Mouse (Mus musculus): ENCODE results near the gene Ywhae. TPM values are rescaled to one million over a fixed set of nuclear protein-coding genes. Genes with fewer than 3 reads are reported as not detected.
"Not testable (repeated sequence)": the region's sequence is repeated elsewhere in the genome, so short reads cannot be mapped to it uniquely, and the experiment has no call there.

Ywhae gene
- 662 and 701 TPM in 2 replicates for polyA plus RNA-seq (2011; ENCODE audit: insufficient read length, low read depth, missing spikeins)

DNA sequence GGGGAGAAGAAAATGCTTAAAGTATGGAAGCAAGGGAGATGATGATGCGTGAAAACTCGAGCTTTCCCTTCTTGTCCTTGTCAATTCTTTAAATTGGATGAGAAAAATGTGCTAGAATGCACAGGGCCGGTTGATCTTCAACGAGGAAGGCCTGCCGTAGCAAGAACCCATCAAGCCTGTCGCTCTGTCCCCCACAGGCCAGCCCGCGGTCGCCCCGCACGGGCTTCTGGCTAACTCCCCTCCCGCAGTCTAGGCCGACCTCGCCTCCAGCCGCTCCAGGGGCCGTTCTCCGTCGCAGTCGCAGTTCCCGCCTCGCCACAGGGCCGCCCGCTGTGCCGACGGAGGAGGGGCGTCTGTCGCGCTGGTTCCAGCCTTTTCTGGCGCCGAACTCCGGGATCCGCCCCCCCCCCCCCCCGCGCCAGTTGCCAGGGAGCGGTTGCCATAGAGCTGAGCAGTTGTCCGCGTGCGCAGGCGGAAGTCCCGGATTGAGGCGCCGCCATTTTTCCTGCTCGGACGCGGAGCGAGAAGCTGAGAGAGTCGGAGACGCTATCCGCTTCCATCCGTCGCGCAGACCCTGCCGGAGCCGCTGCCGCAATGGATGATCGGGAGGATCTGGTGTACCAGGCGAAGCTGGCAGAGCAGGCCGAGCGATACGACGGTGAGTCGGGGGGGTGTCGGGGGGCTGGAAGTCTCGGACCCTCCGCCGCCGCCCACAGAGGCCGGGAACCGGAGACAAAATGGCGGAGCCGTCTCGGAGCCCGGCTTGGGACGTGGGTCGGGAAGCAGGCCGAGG lies at the start of gene Ywhae:
Gene Ywhae (plus strand): TSS at position 436 of the 793 bp plus-strand sequence.
- peak within 1 kb of the TSS; percentile 81 for H3K4me3 ChIP-seq (ENCODE audit: insufficient read depth, low read length)
- peak within 1 kb of the TSS; percentile 70 for H3K27ac ChIP-seq (ENCODE audit: insufficient read depth, low read length)
- TF ChIP-seq POLR2A (IDR thresholded peaks at IDR 0.05; ENCODE audit: low read depth, low read length) (peak; percentile 88), CTCF (IDR thresholded peaks at IDR 0.05; ENCODE audit: borderline replicate concordance, insufficient read depth, low read length) (no peak)
- peaks cover 14% of the 10 kb centered on the region for H3K4me1 ChIP-seq (ENCODE audit: control insufficient read depth, insufficient read depth, low read length)

GRCm38 (mm10) chr11:75684462-75684861 lies 48.2 kb upstream of the Ywhae start:
- no peak for TF ChIP-seq CTCF (IDR thresholded peaks at IDR 0.05; ENCODE audit: borderline replicate concordance, insufficient read depth, low read length)
- no peak for TF ChIP-seq POLR2A (IDR thresholded peaks at IDR 0.05; ENCODE audit: low read depth, low read length)
- no peak overlapping the region for H3K4me3 ChIP-seq (ENCODE audit: insufficient read depth, low read length)
- H3K4me1 ChIP-seq (ENCODE audit: control insufficient read depth, insufficient read depth, low read length) = peaks cover 10% of the 10 kb centered on the region
- no peak overlapping the region for H3K27ac ChIP-seq (ENCODE audit: insufficient read depth, low read length)

DNA sequence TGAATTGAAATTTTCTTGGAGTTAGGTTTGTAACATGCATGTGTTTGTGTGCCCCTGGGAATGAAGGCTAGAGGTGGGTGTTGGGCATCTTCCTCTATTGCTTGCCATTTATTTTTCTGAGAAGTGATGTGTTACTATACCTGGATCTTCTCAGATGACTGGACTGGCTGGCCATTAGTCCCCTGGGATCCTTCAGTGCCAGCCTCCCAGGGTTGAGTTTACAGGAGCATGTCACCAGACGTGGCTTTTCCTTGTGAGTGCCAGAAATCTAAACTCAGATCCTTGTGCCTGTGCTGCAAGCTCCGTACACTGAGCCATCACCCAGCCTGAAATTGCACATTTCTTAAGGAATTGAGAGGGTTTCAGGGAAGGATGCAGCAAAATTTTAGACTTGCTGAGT lies 47.7 kb upstream of the Ywhae start:
- TF ChIP-seq POLR2A (IDR thresholded peaks at IDR 0.05; ENCODE audit: low read depth, low read length) (no peak), CTCF (IDR thresholded peaks at IDR 0.05; ENCODE audit: borderline replicate concordance, insufficient read depth, low read length) (no peak)
- Histone ChIP-seq H3K4me1 (ENCODE audit: control insufficient read depth, insufficient read depth, low read length) (peaks cover 10% of the 10 kb centered on the region), H3K4me3 (ENCODE audit: insufficient read depth, low read length) (no peak overlapping the region), H3K27ac (ENCODE audit: insufficient read depth, low read length) (no peak overlapping the region)

GRCm38 (mm10) chr11:75687343-75687993 lies 45.2 kb upstream of the Ywhae start:
- peak overlapping the region; percentile 84 for H3K27ac ChIP-seq (ENCODE audit: insufficient read depth, low read length)
- no peak for TF ChIP-seq POLR2A (IDR thresholded peaks at IDR 0.05; ENCODE audit: low read depth, low read length)
- TF ChIP-seq CTCF (IDR thresholded peaks at IDR 0.05; ENCODE audit: borderline replicate concordance, insufficient read depth, low read length) = no peak
- H3K4me3 ChIP-seq (ENCODE audit: insufficient read depth, low read length) = no peak overlapping the region
- peaks cover 8% of the 10 kb centered on the region for H3K4me1 ChIP-seq (ENCODE audit: control insufficient read depth, insufficient read depth, low read length)

GRCm38 (mm10) chr11:75688132-75688531 lies 44.5 kb upstream of the Ywhae start:
- Histone ChIP-seq H3K4me3 (ENCODE audit: insufficient read depth, low read length) (no peak overlapping the region), H3K27ac (ENCODE audit: insufficient read depth, low read length) (peak overlapping the region; percentile 84), H3K4me1 (ENCODE audit: control insufficient read depth, insufficient read depth, low read length) (peaks cover 7% of the 10 kb centered on the region)
- TF ChIP-seq CTCF (IDR thresholded peaks at IDR 0.05; ENCODE audit: borderline replicate concordance, insufficient read depth, low read length) = no peak
- no peak for TF ChIP-seq POLR2A (IDR thresholded peaks at IDR 0.05; ENCODE audit: low read depth, low read length)

DNA sequence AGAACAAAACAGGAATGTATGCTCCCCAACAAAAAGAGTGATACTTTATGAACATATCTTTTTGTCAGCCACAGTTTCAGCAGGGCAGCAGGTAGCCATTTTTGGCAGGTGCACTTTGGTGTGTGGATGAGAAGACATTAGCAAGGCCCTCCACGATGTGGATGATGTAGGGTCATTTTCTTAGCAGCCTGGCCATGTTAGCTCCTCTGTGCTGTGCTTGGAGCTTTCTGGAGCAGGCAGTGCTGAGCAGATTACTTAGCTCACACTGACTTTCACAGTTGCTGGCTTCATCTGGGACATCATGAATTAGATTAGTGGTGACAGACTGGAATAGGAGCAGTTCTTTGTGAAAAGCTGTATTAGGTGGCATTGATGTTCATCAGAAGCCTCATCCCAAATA lies 42.7 kb upstream of the Ywhae start:
- TF ChIP-seq POLR2A (IDR thresholded peaks at IDR 0.05; ENCODE audit: low read depth, low read length) (no peak), CTCF (IDR thresholded peaks at IDR 0.05; ENCODE audit: borderline replicate concordance, insufficient read depth, low read length) (no peak)
- H3K4me1 ChIP-seq (ENCODE audit: control insufficient read depth, insufficient read depth, low read length) = peaks cover 7% of the 10 kb centered on the region
- no peak overlapping the region for H3K27ac ChIP-seq (ENCODE audit: insufficient read depth, low read length)
- H3K4me3 ChIP-seq (ENCODE audit: insufficient read depth, low read length) = no peak overlapping the region

GRCm38 (mm10) chr11:75691047-75691446 lies 41.6 kb upstream of the Ywhae start:
- no peak for TF ChIP-seq CTCF (IDR thresholded peaks at IDR 0.05; ENCODE audit: borderline replicate concordance, insufficient read depth, low read length)
- TF ChIP-seq POLR2A (IDR thresholded peaks at IDR 0.05; ENCODE audit: low read depth, low read length) = no peak
- Histone ChIP-seq H3K4me3 (ENCODE audit: insufficient read depth, low read length) (no peak overlapping the region), H3K4me1 (ENCODE audit: control insufficient read depth, insufficient read depth, low read length) (peaks cover 5% of the 10 kb centered on the region; the same call in 1 of the 2 replicates), H3K27ac (ENCODE audit: insufficient read depth, low read length) (no peak overlapping the region)

DNA sequence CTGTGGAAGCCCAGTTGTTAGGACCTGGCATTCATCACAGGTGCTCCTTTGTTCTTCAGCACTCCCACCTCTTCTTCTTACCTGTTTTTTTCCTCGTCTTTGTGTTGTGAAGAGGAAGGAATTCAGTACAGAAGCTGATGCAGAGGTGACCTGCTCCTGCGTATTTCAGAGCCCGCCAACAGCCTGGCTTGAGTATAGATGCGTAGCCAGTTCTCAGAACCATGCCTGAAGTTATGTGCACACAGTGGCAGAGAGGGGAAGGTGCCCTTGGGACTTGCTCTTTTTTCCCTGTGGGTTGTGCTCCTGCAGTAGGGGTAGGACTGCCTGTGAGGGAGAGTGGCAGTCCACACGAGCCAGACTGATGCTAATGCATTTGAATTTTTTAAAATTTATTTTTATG lies 39.1 kb upstream of the Ywhae start:
- H3K4me3 ChIP-seq (ENCODE audit: insufficient read depth, low read length) = no peak overlapping the region
- no peaks in the 10 kb centered on the region for H3K4me1 ChIP-seq (ENCODE audit: control insufficient read depth, insufficient read depth, low read length)
- H3K27ac ChIP-seq (ENCODE audit: insufficient read depth, low read length) = no peak overlapping the region
- TF ChIP-seq CTCF (IDR thresholded peaks at IDR 0.05; ENCODE audit: borderline replicate concordance, insufficient read depth, low read length) (no peak), POLR2A (IDR thresholded peaks at IDR 0.05; ENCODE audit: low read depth, low read length) (no peak)

- H3K4me3 ChIP-seq (ENCODE audit: insufficient read depth, low read length); H3K4me1 ChIP-seq (ENCODE audit: control insufficient read depth, insufficient read depth, low read length); H3K27ac ChIP-seq (ENCODE audit: insufficient read depth, low read length): not testable (repeated sequence)
These were observed 35.2 kb upstream of the Ywhae start for GRCm38 (mm10) chr11:75697464-75697863.

DNA sequence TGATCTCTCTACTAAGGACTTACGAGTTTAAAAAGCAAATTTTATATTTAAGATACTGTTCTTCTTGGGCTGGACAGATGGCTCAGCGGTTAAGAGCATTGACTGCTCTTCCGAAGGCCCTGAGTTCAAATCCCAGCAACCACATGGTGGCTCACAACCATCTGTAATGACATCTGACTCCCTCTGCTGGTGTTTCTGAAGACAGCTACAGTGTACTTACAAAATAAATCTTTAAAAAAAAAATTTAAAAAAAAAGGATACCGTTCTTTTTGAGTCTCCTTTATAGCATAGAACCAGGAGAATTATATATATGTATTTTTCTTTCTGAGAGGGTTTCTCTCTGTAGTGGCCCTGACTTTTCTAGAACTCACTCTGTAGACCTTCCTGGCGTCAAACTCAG lies 32.1 kb upstream of the Ywhae start:
- Histone ChIP-seq H3K4me1 (ENCODE audit: control insufficient read depth, insufficient read depth, low read length) (peaks cover 10% of the 10 kb centered on the region), H3K4me3 (ENCODE audit: insufficient read depth, low read length) (no peak overlapping the region), H3K27ac (ENCODE audit: insufficient read depth, low read length) (no peak overlapping the region)
- TF ChIP-seq CTCF (IDR thresholded peaks at IDR 0.05; ENCODE audit: borderline replicate concordance, insufficient read depth, low read length) (no peak), POLR2A (IDR thresholded peaks at IDR 0.05; ENCODE audit: low read depth, low read length) (no peak)
